Mouse (Mus musculus) heart, adult 2 months (tissue): ENCODE results near the gene Pde9a. TPM values are rescaled to one million over a fixed set of nuclear protein-coding genes. Genes with fewer than 3 reads are reported as not detected.

Source experiments
- DNase-seq, 2 experiments: peaks; one replicate each; pipeline ENCODE4 v3.0.0; 2021
- H3K27ac ChIP-seq: fragments of 200-600 bp; 2 replicates; pipeline ENCODE4 v1.8.1; 2022
- H3K27me3 ChIP-seq: fragments of 200-500 bp; 2 replicates; pipeline ENCODE4 v1.6.1; 2012; ENCODE audit warnings: mild to moderate bottlenecking, low read length, inconsistent platforms, mixed read lengths; ENCODE audit not compliant: control insufficient read depth, insufficient read depth
- H3K36me3 ChIP-seq: fragments of 200-500 bp; 2 replicates; pipeline ENCODE4 v1.6.1; 2012; ENCODE audit warnings: low read length, inconsistent platforms; ENCODE audit not compliant: control insufficient read depth, insufficient read depth
- H3K4me1 ChIP-seq: fragments of 200-500 bp; 2 replicates; pipeline ENCODE4 v1.6.1; 2011; ENCODE audit warnings: low read length; ENCODE audit not compliant: control insufficient read depth, insufficient read depth
- H3K4me3 ChIP-seq: fragments of 200-600 bp; 2 replicates; pipeline ENCODE4 v1.8.1; 2022
- H3K79me2 ChIP-seq: fragments of 200-500 bp; replicated peaks from 2 replicates; pipeline ENCODE4 v1.6.1; 2012; ENCODE audit warnings: mild to moderate bottlenecking, inconsistent platforms, low read length, moderate library complexity, mixed read lengths; ENCODE audit not compliant: control insufficient read depth, insufficient read depth
- H3K9ac ChIP-seq: fragments of 200-500 bp; 2 replicates; pipeline ENCODE4 v1.6.1; 2012; ENCODE audit warnings: low read depth, mild to moderate bottlenecking, control low read depth, inconsistent platforms, low read length, mixed read lengths
- CTCF ChIP-seq: fragments of 200-600 bp; IDR thresholded peaks from 2 replicates; pipeline ENCODE4 v1.8.1; 2022; ENCODE audit warnings: antibody characterized with exemption, mild to moderate bottlenecking, moderate library complexity
- EP300 ChIP-seq: fragments of 200-500 bp; IDR thresholded peaks from 2 replicates; pipeline ENCODE4 v1.6.1; 2011; ENCODE audit warnings: low read depth, low read length, control low read depth; ENCODE audit not compliant: insufficient read depth
- POLR2A ChIP-seq: fragments of 200-500 bp; IDR thresholded peaks from 2 replicates; pipeline ENCODE4 v1.6.1; 2011; ENCODE audit warnings: mild to moderate bottlenecking, low read depth, low read length, control low read depth; ENCODE audit not compliant: insufficient read depth
- WGBS: fragments of 180-500 bp; shearing (Covaris S2); methylation state at CpG from one replicate; pipeline ENCODE4 v1.1.7; 2018; 5-methylcytosine and 5-hydroxymethylcytosine counted together
- intact Hi-C: fragments of 180-260 bp; cut with DNase I; formaldehyde crosslinking; loops from one replicate; pipeline ENCODE4 v1.15.1; 2025
- polyA plus RNA-seq: library from polyadenylated mRNA; depleted of rRNA; stranded (reverse); fragments of >200 nt; gene quantifications from 2 replicates; pipeline ENCODE4 v1.2.3, GENCODE M21; 2012
- total RNA-seq, 2 experiments: library from RNA; stranded (reverse); gene quantifications; 2 replicates each; pipeline ENCODE4 v1.2.3; 2021

Pde9a gene
- total and polyA plus RNA-seq, 3 experiments = 3.2 to 10.4 (median 4.0) TPM

DNA sequence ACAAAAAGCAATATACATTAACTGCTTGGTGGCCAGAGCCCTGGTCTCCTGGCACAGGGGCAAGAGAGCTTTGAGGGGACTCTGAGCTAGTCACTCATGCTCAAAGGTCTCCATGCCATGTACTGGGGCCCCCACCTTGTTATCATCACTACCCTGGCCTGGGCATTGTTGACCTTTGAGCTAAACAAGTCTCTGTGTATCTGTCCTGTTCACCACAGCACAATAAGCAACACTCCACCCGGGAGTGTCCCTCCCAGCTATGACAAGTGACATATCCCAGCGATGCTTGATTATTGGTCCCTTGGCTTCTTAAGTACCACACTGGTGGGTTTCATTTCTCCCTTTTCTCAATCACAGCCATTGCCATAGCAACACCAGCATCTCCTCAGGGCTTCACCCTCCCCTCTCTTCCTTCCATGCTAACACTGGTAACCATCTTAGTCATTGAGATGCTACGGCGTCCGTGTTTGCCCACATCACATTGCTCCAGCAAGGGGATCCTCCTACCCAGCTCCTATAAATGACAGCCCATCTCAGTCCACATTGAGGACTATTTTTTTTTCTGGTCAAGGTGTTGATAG lies 20.3 kb upstream of the Pde9a start:
- WGBS = 74% methylated on average over 5 of the region's 5 CpGs
- TF ChIP-seq EP300 (no peak), POLR2A (no peak), CTCF (no peak)
- intact Hi-C loops = no loop called here
- H3K79me2 ChIP-seq = no peaks in the 10 kb centered on the region
- no peak overlapping the region for H3K27ac ChIP-seq
- H3K36me3 ChIP-seq = no peaks in the 10 kb centered on the region
- H3K4me1 ChIP-seq = no peaks in the 10 kb centered on the region
- H3K27me3 ChIP-seq = no peaks in the 10 kb centered on the region
- no peak for DNase-seq
- no peak overlapping the region for H3K9ac ChIP-seq
- H3K4me3 ChIP-seq = no peak overlapping the region

- no peaks in the 10 kb centered on the region for H3K79me2 ChIP-seq
- no peaks in the 10 kb centered on the region for H3K27me3 ChIP-seq
- no peak overlapping the region for H3K9ac ChIP-seq
- H3K27ac ChIP-seq = no peak overlapping the region
- no peaks in the 10 kb centered on the region for H3K36me3 ChIP-seq
- WGBS = 74% methylated on average over 2 of the region's 2 CpGs
- no peaks in the 10 kb centered on the region for H3K4me1 ChIP-seq
- no peak for DNase-seq
- intact Hi-C loops = no loop called here
- no peak for TF ChIP-seq CTCF
- TF ChIP-seq EP300 = no peak
- no peak overlapping the region for H3K4me3 ChIP-seq
These were observed 15.8 kb upstream of the Pde9a start for GRCm38 (mm10) chr17:31370221-31370620.

DNA sequence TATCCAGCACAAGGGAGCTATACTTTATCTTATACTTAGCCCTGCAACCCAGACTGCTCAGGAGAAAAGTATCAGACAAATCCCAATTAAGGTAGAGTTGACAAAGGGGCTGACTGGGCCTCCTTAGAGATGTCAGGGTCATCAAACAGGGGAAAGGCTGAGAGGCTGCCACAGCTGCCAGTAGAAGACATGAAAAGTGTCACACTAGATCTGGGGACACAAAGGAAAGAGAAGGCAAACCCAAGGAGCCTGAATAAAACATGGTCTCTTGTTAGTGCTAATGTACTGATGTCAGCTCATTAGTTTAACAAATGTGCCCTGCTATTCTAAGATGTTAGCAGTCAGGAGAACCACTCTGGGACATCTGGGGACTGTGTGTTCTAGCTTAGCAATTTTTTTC lies 15.1 kb upstream of the Pde9a start:
- intact Hi-C loops = no loop called here

DNA sequence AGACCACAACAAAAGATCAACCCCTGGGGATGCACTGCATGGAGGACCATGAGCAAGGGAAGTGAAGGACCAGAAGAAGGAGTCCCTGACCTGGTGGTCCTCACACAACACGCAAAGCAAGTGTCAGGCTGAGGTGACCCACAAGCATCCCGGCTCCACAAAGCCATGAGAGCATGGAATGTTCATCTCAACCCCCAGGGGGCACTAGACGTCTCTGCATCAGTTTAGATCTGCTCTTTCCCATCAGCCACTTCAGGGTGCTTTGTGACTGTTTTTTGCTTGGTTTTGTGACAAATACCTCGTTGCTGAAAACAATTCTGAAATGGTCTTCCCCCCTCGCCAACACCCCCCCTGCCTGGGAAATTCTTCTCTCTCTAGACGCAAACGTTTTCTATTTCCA lies 8.0 kb upstream of the Pde9a start:
- TF ChIP-seq POLR2A (no peak), EP300 (0 out of 2 replicates have a peak, but pooled peaks have one; percentile 58), CTCF (peak; percentile 93)
- intact Hi-C loops = loop anchor here (1.0 to 5.0 kb wide), 2 partner anchors 114 to 289 kb away; no protein-coding TSS in a partner anchor

More for the DNA sequence above, 15.1 kb upstream of the Pde9a start:
- no peak for DNase-seq
- Histone ChIP-seq H3K27ac (no peak overlapping the region), H3K4me3 (no peak overlapping the region), H3K9ac (no peak overlapping the region), H3K4me1 (no peaks in the 10 kb centered on the region), H3K27me3 (no peaks in the 10 kb centered on the region), H3K36me3 (no peaks in the 10 kb centered on the region), H3K79me2 (no peaks in the 10 kb centered on the region)
- TF ChIP-seq POLR2A (no peak), CTCF (no peak), EP300 (no peak)

GRCm38 (mm10) chr17:31378361-31378761 lies 7.6 kb upstream of the Pde9a start:
- Histone ChIP-seq H3K27ac (peak overlapping the region; percentile 12; the same call in 1 of the 2 replicates), H3K4me3 (no peak overlapping the region), H3K4me1 (peaks cover 2% of the 10 kb centered on the region; the same call in 1 of the 2 replicates), H3K36me3 (no peaks in the 10 kb centered on the region), H3K9ac (no peak overlapping the region), H3K27me3 (no peaks in the 10 kb centered on the region), H3K79me2 (no peaks in the 10 kb centered on the region)
- intact Hi-C loops = loop anchor here (1.0 to 5.0 kb wide), 2 partner anchors 114 to 289 kb away; no protein-coding TSS in a partner anchor
- 61% methylated on average over 10 of the region's 10 CpGs for WGBS
- no peak for TF ChIP-seq POLR2A
- no peak for TF ChIP-seq CTCF
- peak; percentile 32 to 50 for DNase-seq

More for the DNA sequence above, 8.0 kb upstream of the Pde9a start:
- H3K4me1 ChIP-seq = peaks cover 2% of the 10 kb centered on the region; the same call in 1 of the 2 replicates
- no peaks in the 10 kb centered on the region for H3K79me2 ChIP-seq
- WGBS = 12% methylated on average over 7 of the region's 7 CpGs
- no peak overlapping the region for H3K9ac ChIP-seq
- no peaks in the 10 kb centered on the region for H3K27me3 ChIP-seq
- H3K27ac ChIP-seq = no peak overlapping the region; the same call in 1 of the 2 replicates
- peak; percentile 59 to 69 for DNase-seq
- no peaks in the 10 kb centered on the region for H3K36me3 ChIP-seq
- H3K4me3 ChIP-seq = no peak overlapping the region

- no peak overlapping the region for H3K27ac ChIP-seq
- peaks cover 2% of the 10 kb centered on the region for H3K4me1 ChIP-seq
- TF ChIP-seq CTCF (peak; percentile 14; the same call in 1 of the 2 replicates), EP300 (no peak)
- 75% methylated on average over 2 of the region's 2 CpGs for WGBS
- H3K27me3 ChIP-seq = no peaks in the 10 kb centered on the region
- no peak for DNase-seq
- H3K9ac ChIP-seq = no peak overlapping the region
- H3K36me3 ChIP-seq = no peaks in the 10 kb centered on the region
- H3K4me3 ChIP-seq = no peak overlapping the region
- H3K79me2 ChIP-seq = no peaks in the 10 kb centered on the region
- intact Hi-C loops = loop anchor here (5.0 kb wide), 1 partner anchor 288 kb away; no protein-coding TSS in a partner anchor
These were observed 6.9 kb upstream of the Pde9a start for GRCm38 (mm10) chr17:31379086-31379485.
